Mouse (Mus musculus) cerebellum, adult 11 months (tissue): Measurements from ENCODE around the gene BC028528.
"Not testable (repeated sequence)": the region's sequence is repeated elsewhere in the genome, so short reads cannot be mapped to it uniquely, and the experiment has no call there.

Experiments used
- DNase-seq: peaks from one replicate; pipeline ENCODE4 v3.0.0; 2022

BC028528 gene

DNA sequence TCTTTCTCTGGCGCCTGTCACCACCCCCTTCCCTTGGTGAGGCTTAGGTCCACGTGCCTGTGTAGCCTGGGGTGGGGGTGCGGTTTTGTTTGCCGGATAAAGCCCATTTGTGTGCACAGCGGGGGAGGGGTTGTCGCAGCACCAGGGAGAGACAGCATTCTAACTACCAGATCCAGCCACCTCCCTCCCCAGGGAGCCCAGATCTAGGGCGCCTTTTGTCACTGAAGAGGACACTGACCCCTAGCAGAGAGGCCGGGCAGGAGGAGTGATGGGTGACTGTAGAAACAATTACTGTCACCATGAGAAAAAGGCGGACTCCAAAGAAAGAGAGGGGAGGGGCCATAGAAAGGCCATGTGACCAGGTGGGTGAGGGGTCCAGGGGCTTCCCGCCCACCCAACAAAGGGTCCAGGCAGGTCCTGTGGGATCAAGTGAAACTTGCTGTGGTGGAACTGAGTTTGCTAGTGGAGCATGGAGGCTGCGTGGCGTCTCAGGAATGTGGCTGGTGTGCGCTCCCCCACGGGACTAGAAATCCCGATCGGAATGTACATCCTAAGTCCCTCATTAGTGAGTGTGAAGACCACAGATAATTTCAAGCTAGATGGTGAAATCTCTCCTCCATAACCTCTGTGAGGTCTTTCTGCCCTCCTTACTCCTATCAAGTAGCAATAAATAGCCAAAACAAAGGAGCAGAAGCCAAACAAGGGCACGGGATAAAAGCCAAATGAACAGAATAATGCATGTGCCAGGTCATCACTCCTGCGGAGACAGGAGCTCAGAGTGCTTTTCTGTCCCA lies 13.5 kb upstream of the BC028528 start:
- peak; percentile 39 for DNase-seq

DNA sequence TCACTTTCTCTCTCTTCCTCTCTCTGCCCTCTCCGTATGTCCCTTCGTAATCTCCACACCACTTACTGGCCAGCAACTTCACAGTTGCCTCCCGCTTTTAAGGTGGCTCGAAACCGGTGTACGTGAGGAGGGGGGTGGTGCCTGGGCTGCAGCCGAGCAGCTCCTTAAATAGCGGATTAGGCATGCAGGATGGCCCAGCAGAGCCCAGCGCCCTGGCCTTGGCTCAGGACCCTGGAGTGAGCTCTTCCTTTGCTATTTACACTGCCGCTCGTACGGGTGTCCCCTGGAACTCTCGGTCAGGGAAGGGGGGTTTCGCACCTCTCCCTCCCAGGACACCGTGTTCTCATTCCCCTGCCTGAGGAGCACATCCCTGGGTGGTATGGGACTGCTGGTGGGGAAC lies 12.8 kb upstream of the BC028528 start, which contains the start of gene Car14:
Car14 (minus strand) TSS at position 124 of the 400 bp plus-strand sequence.
- DNase-seq = no peak

DNA sequence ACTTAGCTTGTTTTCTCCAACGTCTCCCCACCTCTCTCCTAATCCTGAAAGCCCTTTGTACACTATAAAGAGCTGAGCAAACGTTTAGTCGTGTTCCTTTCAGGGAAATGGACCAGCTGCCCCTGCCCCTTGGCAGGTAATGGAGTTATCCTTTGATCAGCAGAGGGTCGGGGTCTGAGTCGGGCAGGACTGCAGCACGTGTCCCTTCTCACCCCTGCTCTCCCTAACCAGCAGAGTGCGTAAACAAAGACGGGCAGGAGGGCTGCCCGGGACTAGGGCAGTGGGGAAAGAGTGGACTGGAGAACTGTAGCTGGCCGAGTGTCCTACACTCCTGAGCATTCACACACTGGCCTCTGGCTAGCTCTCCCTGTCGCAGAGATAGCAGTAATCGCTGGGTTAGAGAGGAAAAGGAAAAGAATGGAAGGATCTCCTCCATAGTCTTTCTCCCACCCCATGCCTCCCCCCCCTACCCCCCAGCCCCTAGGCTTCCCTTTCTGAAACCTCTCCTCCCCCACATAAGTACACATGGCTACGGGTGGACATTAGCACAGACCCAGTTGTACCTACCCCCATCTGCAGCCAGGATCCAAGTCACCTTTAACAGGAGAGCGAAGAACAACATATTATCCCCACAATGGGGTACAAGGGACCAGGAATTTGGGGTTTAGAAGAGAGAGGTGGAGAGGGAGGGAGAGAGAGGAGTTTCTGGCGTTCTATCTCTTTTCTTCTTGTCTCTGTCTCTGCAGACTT lies 12.1 kb upstream of the BC028528 start:
- no peak for DNase-seq

DNA sequence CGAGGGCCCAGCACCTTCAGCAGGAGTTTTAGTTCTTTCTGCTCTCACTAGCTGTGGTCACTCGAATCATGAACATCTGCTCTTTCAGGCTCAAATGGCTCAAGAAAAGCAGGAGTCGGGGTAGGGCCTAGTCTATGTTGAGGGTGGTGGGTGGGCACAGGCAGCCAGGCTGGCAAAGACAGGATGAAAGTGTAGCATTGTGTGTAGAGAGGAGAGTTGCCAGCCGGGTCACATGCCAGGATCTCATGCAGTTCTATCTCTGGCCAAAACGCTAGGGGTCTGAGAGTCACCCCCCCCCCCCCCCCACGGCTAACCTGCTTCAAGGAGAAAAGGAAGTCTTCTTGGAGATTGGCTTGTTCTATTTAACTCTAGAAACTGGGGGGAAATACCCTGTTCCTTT lies 10.8 kb upstream of the BC028528 start:
- DNase-seq = no peak

DNA sequence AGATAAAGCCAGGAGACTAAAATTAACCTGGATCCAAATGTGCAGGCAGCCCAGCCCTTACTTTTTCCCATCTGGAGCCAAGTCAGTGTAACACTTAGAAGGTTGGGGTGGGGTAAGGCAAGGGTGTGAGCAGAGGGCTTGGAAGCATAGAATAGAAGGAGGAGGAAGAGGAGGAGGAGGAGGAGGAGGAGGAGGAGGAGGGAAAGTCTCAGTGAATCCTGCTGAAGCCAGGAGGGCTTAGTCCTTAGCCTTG lies 10.5 kb upstream of the BC028528 start:
- no peak for DNase-seq

DNA sequence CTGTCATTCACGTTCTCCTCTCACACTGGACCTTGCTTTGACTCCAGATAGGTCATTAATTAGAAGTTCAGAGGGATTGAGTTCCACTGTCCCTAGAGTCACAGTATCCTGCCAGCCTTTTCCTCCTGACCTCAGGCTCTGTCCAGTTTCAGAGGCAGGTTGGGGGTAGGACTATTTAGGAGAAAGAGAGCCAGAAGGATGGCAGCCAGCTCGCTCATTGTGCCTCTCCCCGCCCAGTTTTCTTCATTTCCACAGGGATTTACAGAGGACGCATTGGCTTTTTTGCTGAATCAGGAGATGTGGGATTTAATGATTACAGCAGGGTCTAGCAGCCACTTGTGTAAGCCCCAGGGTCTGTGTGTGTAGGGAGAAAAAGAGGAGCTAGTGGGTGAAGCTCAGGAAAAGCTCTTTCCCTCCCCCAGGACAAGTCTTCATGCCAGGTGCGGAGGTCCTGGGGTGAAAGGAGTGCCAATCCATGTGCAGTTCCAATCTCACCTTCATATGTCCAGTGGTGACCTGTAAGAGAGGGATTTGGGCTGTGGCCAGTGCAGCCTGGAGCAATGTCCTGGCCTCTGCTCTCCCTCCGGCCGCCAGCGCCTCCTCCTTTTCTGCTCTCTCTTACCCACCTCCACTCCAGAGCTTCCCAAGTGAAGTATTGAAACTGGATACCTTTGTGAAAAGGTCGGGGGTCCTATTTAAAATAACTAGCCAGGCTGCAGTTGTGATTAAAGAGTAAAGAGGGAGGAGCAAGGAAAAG lies 10.0 kb upstream of the BC028528 start:
- DNase-seq = no peak

DNA sequence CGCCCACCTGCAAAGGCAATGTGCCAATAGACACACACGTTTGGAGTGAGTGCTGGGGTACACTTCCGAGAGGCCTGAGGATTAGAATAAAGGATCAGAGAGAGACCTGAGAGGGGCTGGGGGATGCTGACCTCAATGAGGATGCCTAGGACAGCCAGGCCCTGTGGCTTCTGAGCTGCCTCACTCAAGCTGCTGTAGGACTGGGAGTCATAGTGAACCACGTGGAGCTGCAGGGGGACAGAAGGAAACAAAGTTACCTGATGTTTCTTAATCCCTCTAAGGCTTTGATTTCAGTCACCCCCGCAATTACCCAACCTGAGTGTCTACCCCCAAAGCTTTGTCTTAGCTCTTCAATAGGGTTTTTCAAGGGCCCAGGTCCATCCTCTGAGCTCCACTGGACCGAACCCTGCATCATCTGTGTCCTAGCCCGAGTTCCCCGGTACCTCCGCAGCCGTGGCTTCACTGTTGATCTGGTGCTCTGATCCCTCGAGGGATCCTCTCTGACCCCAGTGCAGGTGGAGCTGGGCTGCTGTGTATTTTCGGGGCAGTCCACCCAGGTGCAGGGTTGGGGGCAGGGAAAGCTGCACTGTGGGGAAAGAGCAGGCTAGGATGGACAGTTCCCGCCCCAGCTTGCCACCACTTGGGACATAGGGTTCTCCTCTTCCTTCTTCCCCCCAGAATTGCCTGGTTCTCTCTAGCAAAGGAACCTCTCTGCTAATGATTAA lies 8.2 kb upstream of the BC028528 start:
- DNase-seq = no peak

DNA sequence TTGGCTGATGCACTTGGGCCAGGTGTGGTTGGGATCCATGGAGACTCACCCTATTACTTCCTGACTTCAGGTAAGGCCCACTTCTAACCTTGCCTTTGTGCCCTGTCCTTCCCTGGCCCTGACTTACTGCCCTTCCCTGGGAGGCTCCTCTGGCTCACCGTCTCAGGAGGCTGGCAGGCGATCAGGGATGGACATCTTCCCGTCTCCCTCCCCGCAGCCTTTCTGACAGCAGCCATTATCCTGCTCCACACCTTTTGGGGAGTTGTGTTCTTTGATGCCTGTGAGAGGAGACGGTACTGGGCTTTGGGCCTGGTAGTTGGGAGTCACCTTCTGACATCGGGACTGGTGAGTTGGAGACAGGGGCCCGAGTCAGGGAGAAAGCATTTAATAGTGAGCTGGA lies 3.7 kb upstream of the BC028528 start:
- DNase-seq = not testable (repeated sequence)

DNA sequence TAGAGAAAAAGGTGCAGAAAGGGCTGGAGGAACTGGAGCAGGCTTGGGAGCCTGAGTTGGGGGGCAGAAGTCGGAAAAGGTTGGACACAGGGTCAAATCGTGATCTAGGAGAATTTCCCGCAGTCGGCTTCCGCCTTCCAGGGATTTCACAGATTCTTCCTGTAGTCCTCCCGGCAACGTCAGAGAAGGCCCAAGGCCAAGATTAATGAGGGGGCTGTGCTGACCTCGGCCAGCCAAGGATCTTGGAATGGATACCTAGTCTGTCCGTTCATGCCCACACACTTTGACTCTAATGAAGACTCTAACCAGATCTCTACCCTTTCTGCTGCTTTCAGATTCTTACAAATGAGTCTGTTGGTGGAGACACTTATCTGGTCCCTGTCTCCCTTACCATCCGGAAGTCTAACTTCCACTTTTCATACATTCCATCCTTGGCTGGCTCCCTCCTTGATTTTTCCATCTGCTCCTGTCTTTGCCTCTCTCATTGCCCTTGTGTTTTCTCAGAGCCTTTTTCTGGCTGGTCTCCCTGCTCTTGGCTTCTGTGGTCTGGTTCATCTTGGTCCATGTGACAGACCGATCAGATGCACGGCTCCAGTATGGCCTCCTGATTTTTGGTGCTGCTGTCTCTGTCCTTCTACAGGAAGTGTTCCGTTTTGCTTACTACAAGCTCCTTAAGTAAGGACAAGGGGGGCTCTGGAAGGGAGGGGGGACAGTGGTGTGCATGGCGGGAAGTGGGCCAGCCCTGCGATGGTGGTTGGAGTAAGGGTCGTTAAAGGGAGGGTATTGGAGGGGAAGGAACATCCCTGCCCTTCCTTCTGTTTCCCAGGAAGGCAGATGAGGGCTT lies 2.7 kb upstream of the BC028528 start:
- peak; percentile 50 for DNase-seq

DNA sequence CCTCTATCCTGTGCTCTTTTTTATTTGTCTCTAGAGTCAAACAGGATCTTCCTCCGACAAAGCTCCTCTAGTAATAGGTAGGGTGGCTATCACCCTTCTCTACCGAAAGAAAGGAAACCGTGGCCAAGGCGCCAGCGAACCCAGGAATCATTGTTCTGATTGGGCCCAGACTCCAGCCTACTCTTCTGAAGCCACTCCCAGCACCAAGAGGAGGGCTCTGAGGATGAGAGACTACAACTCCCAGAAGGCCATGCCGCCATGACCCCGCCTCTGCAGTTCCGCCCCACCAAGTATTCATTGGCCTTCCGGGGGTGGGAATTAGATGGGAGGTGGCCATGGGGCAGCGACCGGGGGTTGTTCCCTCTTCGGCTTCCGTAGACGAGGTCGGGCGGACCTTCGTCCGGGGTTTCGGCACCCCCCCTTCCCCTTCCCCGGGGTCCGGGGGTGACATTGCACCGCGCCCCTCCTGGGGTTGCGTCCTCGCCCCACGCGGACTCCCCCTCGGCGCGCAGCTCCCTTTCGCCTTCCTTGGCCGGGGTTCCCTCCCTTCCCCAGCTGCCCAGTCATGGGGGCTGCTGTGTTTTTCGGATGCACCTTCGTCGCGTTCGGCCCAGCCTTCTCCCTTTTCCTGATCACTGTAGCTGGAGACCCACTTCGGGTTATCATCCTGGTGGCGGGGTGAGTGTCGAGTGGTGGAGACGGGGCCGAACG lies 2.0 kb upstream of the BC028528 start, which contains the start of gene Aph1a:
Aph1a (plus strand) TSS at position 364 of the 711 bp plus-strand sequence.
- DNase-seq = peak; percentile 96

DNA sequence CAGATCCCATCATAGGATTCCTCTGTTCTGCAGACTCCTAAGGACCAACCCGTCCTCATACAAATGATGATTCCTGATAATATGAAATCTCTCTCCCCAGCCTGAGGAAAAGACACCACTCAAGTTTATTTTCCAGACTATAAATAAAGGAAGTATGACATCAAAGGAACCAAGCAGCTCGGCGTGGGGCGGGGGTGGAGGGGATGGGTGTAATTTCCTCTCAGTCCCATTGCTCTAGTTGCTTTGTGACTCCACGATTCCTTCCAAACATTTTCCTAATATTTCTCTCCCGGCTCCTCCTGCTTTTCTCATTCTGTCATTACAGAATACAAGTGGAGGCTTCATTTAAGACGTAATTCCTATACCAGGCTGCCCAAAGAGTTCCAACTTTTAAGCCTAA lies 1.3 kb upstream of the BC028528 start:
- no peak for DNase-seq

DNA sequence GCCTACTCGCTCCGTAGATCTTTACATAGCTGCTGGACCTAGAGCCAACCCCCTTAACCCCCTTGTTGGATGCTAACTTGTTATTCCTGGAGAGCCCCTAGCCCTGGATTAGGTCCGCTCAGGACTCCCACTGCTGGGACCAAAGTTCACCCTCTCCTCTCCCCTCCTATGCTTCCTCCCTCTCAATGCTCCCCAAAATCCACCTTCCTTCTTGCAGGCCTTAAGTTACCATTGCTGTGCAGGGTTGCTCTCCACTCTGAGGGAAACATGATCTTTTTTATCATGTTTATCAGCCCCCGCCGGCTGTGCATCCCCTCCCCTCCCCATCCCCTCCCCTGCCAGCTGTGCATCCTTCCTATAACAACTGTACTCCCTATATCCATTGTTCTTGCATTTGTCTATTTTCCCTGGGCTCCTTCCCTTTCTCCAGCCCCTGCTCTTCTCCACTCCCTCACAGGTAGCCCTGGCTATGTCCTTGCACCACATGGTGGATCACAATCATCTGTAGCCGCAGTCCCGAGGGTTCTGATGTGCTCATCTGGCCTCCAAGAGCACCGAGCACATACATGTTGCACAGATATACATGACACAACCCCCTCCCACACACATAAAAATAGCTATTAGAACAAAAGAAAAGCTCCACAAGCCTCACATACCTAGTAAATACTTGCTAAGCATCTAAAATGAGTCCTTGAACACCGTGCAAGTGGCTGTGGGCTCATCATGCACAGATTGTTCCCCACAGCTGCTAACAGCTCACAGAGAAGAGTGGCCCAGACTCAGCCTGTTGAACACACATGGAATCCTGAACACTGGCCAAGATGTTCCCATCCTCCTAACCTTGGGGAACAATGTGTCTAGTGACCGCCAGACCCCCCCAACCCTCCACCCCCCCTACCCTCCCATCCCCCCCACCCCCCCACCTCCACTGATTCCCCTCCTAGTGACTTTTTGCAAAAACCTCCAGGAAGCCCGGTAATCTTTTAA lies 554 bp upstream of the BC028528 start:
- DNase-seq = no peak

DNA sequence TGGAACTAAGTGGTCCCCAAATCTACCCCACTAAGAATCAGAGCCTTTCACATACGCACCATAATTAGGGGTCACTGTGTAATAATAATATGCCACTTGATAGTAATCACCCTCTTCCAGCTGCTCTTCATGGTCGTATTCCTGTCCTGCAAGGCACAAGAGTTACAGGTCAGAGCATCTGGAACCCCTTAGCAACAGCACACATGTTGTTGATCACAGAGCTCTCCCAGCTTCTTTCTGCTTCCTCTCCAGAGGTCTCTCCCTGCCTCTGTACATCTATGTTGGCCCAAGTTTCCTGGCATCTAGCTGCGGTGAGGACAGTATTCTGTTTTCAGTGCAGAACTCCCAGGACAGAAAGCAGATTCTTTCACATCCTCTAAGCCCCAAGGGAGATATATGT lies 2.1 kb downstream of the BC028528 start:
- DNase-seq = no peak

DNA sequence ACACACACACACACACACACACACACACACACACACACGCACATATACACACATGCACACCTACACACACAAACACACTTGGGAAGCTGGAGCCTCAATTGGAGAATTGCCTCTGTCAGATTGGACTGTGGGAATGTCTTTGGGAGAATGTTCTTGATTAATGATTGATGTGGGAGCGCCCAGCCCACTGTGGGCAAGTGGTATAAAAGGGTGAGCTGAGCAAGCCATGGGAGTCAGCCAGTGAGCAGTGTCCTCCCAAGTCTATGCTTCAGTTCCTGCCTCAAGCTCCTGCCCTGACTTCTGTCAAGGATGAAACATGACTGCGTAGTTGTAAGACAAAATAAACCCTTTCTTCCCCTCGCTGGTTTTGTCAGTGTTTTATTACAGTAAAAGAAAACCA lies 4.2 kb downstream of the BC028528 start:
- DNase-seq = no peak

DNA sequence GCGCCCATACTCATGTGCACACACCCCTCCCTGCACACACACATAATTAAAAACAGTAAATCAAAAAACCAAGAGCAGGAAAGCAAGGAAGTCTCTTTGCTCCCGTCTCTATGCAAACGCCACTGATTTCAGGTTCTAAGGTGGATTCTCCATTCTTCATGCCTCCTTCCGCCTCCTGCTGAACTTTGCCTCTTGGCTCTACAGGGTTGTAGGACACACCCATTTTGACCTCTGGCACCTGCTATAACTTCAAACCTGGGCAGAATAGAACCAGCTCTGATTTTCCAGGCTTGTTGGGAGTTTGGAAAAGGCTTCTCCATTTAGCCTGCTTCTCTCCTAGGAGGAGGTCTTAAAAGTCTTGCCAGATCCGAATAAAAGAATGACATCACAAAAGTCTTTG lies 7.4 kb downstream of the BC028528 start:
- no peak for DNase-seq

DNA sequence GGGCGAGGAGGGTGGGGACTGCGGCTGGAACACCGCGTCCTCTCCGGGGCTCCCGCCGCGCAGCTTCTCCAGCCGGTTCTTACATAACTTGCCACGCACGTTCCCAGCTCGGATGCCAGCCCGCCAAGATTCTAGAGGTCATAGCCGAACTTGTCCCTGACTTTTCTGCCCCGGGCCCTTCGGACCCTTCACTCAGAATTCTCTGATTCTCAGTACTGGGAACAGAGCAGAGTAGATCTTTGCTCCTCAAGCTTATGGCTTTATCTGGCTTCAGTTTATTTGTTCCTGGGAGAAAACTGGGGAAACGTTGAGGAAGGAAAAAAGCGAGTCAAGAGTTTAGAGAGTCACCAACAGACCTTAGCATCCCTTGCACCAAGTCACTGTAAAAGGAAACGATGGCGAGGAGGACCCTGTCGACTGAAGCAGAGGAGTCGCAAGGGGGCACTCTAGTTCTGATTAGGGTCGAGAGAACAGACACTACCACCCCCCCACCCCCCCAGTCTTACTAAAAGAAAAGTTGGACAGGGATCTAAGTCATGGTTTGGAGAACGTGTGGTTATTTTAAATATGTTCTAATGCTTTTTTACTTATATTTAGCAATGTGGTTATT lies 8.9 kb downstream of the BC028528 start:
- peak; percentile 58 for DNase-seq

DNA sequence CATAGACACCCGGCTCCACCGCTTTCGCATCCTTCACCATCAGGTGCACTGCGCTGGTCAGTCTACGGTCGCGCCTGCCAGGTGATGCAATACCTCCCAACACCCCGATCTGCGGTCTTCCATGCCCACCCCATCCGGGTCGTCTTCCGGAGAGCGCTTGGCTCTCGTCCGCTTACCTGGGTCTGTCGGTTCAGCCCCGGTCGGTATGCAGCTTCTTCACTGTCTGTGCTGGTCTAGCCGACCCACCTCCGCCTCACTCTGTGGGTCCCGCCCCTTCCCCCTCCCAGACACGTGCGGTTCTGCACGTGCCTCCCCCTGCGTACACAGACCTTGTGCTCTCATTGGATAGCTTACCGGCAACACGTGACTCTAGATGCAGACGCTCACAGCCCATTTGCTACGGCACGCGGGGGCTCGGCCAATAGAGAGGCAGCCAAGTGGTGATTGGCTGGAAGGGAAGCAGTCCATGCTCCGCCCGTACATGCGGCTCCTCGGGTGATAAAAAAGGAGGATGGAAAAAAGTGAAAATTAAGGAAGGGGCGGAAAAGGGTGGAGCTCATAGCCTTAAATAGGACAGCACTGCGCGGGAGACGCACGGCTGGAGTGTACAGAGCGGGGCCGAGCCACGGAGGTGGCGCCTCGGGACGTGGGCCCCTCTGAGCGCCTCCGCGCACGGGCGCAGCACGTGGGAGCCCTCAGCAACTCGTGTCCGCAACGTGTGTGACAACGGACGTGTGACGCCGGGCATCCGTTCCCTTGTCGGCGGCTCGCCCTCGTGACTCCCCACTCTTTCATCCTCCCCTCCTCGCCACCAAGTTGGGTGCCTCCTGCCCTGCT lies 9.6 kb downstream of the BC028528 start, which contains the start of gene Ciart:
Ciart (minus strand) TSS at position 273 of the 837 bp plus-strand sequence.
- DNase-seq = peak; percentile 95

DNA sequence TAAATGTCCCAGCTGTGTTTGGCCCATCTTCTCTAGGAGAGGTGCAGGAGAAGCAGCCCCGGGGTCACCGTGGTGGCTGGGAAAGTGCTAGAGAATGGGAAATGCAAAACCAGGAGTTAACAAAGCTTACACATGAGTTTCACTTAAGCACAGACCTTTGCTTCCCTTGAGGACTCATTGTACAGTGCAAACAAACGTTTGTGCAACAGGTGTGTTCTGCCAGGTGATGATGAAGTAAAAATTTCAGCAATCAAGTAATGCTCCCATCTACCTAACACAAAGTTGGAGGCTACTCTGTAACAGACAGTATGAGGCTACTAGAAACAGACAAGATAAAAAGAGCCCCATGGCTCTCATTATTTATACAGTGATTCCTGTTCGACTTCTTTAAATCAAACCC lies 12.7 kb downstream of the BC028528 start:
- no peak for DNase-seq

DNA sequence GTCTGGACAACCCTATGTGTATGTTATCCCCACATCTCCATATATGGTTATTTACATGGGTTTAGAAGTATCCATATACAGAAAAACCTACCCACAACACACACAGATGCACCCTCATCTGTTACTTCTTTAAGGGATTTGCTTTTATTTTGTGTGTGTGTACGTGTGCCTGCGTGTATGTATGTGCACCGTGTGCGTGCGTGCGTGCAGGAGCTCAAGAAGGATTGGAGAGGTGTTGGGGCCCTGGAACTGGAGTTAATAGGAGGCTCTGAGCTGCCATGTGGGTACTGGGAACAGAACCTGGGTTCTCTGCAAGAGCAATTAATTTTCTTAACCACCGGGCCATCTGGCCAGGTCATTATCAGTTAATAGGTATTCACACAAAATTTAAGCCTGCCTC lies 19.8 kb downstream of the BC028528 start:
- no peak for DNase-seq
